Mouse (Mus musculus) hindlimb bud, embryonic 11.5 days (tissue): ENCODE results near the gene Zfp691.

Source experiments
- DNase-seq: peaks from one replicate; pipeline ENCODE4 v3.0.0-alpha.2; 2012; ENCODE audit warnings: low read depth, low spot score; ENCODE audit errors: extremely low spot score

Zfp691 gene

GRCm38 (mm10) chr4:119173851-119174453, at the start of gene Zfp691:
Zfp691 (minus strand) TSS chr4:119174195.
- DNase-seq = peak; percentile 96

DNA sequence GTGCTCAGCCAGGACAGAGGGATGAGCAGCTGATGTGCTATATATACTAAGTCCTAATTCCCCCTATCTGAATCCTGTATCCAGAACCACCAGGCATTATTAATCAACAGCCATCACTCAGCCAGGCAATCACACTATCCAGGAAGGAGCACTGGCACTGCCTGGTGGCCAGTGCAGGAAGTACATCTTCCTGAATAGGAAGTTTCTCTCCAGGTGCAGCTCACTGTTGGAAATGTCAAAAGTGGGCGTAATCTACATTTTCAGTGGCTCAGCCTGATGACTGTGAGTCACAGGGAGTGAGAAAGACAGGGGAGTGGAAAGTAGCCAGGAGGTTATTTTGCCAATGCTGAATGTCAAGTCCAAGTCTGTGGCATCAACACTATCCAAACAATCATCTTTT, 49.7 kb upstream of the Zfp691 start:
- DNase-seq = no peak

DNA sequence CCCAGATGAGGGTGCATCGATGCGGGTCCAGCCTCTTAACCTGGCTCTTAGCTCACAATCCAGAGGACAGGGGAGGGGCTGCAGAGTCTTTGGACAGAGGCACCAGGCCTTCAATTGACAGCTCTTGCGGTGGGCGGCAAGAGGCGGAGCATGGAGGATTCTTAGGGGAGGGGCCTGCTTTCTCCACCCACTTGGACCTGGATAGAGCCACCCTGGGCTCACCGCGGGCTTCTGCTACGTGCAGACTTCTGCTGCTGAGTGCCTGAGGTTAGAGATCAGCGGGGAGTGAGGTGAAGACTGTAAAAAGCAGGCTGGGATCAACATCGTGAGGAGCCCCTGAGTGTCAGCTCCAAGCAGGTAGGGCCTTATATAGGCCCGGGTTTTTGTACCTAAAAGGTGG, 44.2 kb upstream of the Zfp691 start, which contains the start of gene Tmem269:
Gene Tmem269, minus strand, starts transcription at position 49 of the 400 bp plus-strand sequence.
- DNase-seq = no peak

DNA sequence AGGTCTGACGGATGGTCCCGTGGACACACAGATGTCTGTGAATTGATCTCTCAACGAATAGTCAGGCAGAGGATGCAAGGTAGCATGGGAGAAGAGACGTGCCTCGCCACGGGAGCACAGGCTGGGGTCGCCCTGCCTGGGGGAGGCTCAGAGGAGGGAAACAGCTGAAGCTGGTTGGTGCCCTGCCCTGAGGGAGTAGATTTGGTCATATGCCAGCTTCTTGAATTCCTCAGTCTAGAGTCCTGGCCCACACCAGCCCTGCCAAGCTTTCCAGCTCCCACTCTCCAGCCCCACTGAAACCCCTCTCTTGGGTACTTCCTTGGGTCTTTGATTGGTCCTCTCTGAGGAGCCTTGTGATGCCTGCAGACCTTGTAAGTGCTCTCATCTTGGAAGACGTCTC, 42.7 kb upstream of the Zfp691 start:
- DNase-seq = no peak

DNA sequence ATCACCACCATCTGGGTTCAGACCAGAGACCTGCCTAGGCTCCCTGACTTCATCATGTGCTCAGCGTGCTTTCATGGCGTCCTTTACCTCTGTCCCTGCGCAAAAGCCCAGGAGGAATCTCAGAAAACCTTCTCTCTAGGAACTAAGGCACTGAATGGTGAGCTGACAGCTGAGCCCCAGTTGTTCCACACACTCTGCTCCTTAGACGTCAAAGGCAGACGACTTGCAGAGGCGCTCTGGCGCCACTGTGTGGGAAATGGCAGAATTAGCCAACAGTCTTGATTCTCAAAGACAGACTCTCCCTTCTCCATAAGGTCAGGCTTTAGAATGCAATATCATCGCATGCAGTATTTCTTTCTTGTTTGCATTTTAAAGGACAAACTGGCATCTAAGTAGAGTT, 30.7 kb upstream of the Zfp691 start:
- peak; percentile 47 for DNase-seq

DNA sequence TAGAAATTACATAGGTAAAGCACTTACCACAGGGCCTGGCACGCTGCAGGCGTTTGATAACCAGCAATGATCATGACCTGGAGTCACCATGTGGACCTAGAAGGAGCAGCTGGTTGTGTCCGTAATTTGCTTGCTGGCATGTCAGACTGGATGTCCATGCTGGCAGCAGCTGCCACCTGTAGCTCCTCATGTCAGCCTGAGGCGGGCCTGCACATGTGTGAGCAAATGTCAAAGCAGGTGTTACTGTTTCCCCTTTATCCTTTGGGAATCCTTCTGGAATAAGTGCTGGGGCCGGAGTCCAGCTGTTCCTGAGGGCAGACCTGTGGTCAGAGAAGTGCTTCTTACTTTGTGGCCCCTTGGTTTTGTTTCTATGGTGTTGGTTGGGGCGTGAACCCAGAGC, 24.1 kb upstream of the Zfp691 start:
- no peak for DNase-seq

- DNase-seq = no peak
Observed at GRCm38 (mm10) chr4:119195582-119196320, 21.8 kb upstream of the Zfp691 start.

DNA sequence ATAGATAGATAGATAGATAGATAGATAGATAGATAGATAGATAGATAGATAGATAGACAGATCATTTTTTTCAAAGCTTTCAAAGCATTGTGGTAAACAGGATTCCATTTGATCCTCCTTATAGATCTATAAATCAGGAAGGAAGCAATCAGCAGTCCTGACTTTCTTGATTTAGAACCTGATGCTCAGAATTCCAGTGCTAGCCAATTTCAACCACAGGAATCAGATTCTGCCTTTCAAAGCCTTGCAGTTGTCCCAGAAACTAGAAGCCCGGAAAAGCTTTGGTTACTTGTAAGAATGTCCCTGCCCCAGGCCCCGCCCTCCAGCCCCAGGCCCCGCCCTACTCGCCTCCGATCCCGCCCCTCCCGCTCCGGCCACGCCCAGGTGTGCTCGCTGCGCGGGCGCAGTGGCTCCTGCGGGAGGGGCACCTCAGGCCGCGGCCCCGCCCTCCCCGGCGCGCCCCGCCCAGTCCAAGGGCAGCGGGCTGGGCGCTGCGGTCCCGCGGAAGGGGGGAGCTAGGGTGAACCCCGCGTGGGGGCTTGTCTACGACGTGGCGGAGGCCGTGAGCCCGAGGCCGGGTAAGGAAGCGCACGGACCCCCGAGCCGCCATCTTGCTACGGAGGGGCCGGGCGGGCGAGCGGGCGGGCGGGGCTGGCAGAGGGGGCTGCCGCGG, 21.1 kb upstream of the Zfp691 start, which contains the start of gene Svbp:
Gene Svbp, plus strand, starts transcription at position 398 of the 673 bp plus-strand sequence.
- no peak for DNase-seq

DNA sequence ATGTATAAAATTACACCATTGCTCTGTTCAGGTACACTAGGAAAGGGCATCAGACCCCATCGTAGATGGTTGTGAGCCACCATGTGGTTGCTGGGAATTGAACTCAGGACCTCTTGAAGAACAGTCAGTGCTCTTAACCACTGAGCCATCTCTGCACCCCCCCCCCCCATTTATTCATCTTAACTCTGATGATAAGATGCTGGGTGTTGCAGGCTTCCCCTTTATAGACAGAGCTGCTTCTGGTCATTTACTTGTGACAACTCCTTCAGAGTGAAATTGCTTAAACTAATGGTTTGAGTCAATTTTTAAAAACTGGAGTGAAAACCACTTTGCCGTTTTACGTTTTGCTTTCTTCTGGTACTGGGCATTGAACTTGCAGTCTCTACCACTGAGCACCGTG, 18.8 kb upstream of the Zfp691 start:
- no peak for DNase-seq

DNA sequence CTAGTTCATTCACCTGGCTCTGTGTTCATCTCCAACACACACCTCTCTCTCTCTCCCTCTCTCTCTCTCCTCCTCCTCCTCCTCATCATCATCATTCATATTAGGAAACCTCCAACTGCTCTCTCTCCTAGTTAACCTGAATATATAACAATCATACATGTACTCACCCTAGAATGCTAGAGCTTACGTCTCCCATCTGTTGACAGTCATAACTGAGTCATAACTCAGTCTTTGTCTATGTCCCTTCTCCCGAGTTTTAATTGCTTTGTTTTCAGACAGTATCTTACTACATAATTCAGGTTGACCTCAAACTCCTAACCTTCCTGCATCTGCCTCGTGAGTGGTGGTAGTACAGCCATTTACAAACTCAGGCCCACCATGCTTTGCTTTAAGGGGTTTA, 17.3 kb upstream of the Zfp691 start:
- DNase-seq = no peak

- no peak for DNase-seq
Observed at GRCm38 (mm10) chr4:119190618-119191017, 16.6 kb upstream of the Zfp691 start.

DNA sequence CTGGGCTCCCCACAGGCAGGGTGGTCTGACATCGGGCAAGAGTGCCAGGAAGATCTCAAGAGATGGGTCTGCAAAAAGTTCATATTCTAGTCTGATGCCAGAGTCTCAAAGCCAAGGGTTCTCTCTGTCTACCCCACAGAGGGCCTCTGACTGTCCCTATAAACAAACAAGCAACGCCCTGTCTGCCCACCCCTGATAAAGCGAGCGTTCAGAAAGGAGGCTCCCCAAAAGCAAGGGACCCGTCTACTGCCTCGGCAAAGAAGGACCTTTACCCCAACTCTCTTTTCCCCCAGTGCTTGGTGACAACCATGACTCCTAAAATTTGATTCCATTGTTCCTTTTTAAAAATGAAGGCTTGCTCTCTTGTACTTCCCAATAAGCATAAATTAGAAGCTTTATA, 15.9 kb upstream of the Zfp691 start, which contains the start of gene Ermap:
Gene Ermap, minus strand, starts transcription at position 148 of the 400 bp plus-strand sequence.
- DNase-seq = no peak

- no peak for DNase-seq
Observed at GRCm38 (mm10) chr4:119189392-119189791, 15.4 kb upstream of the Zfp691 start.

GRCm38 (mm10) chr4:119188060-119188785, 14.2 kb upstream of the Zfp691 start:
- DNase-seq = no peak

GRCm38 (mm10) chr4:119185771-119186170, 11.8 kb upstream of the Zfp691 start:
- DNase-seq = no peak

DNA sequence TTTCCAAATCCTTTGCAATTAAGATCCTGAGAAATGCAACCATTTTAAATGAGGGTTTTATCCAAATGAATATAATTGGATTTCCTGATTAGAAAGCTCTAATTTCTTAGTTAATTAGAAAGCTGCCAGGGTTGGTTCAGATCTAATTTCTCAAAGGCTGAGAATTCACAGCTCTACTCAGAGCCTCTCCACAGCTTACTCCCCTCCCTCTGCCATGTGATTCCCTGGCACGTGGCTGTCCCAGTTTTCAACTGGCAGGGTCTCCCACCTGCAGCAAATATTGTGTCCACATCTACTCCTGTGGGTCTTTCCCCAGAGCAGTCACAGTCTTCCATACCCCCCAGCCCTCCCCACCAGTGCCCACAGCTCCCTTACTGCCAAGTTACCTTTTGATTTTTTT, 9.5 kb upstream of the Zfp691 start:
- DNase-seq = no peak

DNA sequence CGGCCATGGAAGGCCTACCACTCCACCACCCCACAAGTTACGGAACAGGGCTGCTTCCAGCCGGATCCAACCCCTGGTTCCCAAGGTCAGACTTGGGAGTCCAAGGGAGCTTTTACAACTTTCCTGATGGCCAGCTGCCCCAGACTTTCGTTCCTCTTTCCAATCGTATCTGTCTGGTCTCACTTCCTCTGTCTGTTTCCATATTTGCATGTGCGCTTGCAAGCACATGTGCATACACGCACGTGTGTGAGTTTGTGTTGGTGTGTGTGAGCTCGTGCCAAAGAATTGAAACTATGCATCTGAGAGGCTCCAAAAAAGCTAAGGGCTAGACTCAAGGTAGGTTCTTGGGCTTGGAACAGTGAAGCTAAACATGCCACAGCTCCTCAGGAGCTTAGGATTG, 7.5 kb upstream of the Zfp691 start:
- no peak for DNase-seq

DNA sequence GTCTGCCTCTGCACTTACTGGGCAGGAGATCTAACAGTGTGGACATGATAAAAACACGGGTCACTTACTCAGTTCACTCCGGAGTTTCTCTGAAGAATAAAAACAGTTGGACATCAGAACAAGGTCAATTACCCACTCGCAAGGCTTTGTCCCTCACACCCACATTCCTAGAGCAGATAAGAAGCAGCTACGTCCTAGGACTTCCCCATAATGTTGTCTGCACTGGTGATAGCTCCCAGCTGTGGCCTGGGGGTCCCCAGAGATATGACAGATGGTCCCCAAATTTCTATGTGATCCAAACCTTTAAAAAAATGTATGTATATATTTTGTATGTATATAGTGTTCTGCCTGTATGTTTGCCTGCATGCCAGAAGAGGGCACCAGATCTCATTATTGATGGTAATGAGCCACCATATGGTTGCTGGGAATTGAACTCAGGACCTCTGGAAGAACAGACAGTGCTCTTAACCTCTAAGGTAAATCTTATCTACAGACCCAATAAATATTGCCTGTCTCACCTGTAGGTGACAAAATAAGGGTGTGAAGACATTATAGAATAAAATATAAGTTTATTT, 6.2 kb upstream of the Zfp691 start:
- no peak for DNase-seq

DNA sequence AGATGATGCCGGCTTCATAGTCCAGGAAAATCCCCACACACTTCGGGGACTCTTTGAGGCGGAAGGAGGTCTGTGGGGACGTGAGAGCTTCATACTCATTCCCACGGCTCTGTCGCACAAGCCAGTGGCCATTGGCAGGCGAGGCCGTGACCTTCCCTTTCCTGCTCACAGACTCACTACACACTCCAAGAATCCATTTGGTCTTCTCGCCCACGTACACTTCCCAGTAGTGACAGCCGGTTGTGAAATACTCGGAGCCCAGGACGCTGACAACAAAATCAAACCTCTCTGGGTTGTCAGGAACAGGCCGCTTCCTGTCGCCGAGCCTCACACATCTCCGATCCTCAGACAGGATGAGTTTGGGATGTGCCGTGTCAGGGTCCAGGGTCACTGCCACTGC, 4.3 kb upstream of the Zfp691 start:
- DNase-seq = no peak

DNA sequence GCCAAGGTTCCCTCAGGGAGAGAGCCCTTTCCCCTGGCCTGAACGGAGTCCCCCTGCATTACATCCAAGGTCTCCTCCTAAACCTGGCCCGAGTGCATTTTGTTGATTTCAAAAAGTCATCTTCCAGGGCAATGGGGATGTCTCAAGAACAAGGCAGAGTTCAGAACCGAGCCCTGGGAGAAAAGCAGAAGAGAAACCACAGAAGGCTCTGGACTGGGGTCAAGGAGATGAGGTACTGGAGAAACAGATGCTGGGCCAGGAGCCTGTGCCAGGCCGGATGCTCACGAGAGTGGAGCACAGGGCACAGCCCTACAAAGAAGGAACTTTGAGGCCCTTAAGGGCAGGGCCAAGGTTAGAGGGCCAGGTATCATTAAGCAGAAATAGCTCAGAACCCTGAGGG, 3.7 kb upstream of the Zfp691 start:
- DNase-seq = no peak
